Mouse (Mus musculus): ENCODE measurements at regions not wholly inside any gene's neighbourhood (a gene's known extent, or its start where the extent isn't known, plus 50 kb on each side); places are given as distances from the start of the nearest gene placed in this dataset.
A peak's percentile ranks its signal among the peaks of the same experiment; 100 is the strongest.

- DNase-seq: peak; percentile 100
Measured at GRCm38 (mm10) chr15:85634322-85635141, 52.3 kb upstream of the Wnt7b start.

GRCm38 (mm10) chr15:85635425-85635824 is 53.2 kb upstream of the Wnt7b start:
- no peak for DNase-seq

GRCm38 (mm10) chr15:85639566-85639965 is 57.3 kb upstream of the Wnt7b start:
- no peak for DNase-seq

GRCm38 (mm10) chr15:85641120-85642080 is 59.1 kb upstream of the Wnt7b start:
- DNase-seq: no peak

GRCm38 (mm10) chr15:85645396-85645795 is 63.1 kb upstream of the Wnt7b start:
- no peak for DNase-seq

GRCm38 (mm10) chr15:85645971-85646638 is 63.8 kb upstream of the Wnt7b start:
- DNase-seq: peak; percentile 75

- DNase-seq: no peak
Measured at GRCm38 (mm10) chr15:85646639-85647277, 64.5 kb upstream of the Wnt7b start.

GRCm38 (mm10) chr15:85647593-85647992 is 65.3 kb upstream of the Wnt7b start:
- no peak for DNase-seq

- no peak for DNase-seq
Measured at GRCm38 (mm10) chr15:85650241-85650640, 68.0 kb upstream of the Wnt7b start.

GRCm38 (mm10) chr15:85651718-85652420 is 69.6 kb upstream of the Wnt7b start:
- DNase-seq: no peak

GRCm38 (mm10) chr15:85652431-85652830 is 70.2 kb upstream of the Wnt7b start:
- no peak for DNase-seq

- no peak for DNase-seq
Measured at GRCm38 (mm10) chr15:85652871-85653337, 70.6 kb upstream of the Wnt7b start.

- peak; percentile 84 for DNase-seq
Measured at GRCm38 (mm10) chr15:85653421-85654401, 71.4 kb upstream of the Wnt7b start.

- DNase-seq: no peak
Measured at GRCm38 (mm10) chr15:85654791-85655190, 72.5 kb upstream of the Wnt7b start.

GRCm38 (mm10) chr15:85655751-85656167 is 73.5 kb upstream of the Wnt7b start:
- no peak for DNase-seq

- no peak for DNase-seq
Measured at GRCm38 (mm10) chr15:85656852-85657251, 74.6 kb upstream of the Wnt7b start.

- DNase-seq: peak; percentile 43
Measured at GRCm38 (mm10) chr15:85657441-85657989, 75.2 kb upstream of the Wnt7b start.

GRCm38 (mm10) chr15:85658101-85658885 is 76.0 kb upstream of the Wnt7b start:
- no peak for DNase-seq
